Mouse (Mus musculus) right cerebral cortex, postnatal 10 days (tissue): ENCODE measurements at regions not wholly inside any gene's neighbourhood (a gene's known extent, or its start where the extent isn't known, plus 50 kb on each side); places are given as distances from the start of the nearest gene placed in this dataset.
A peak's percentile ranks its signal among the peaks of the same experiment; 100 is the strongest.

Experiments
- DNase-seq, 2 experiments: peaks; one replicate each; pipeline ENCODE4 v3.0.0; 2021; ENCODE audit warnings: low spot score in 2 of 2

- no peak for DNase-seq
Observed at GRCm38 (mm10) chr4:114716703-114717102, 104.8 kb upstream of the Gm12830 start.

GRCm38 (mm10) chr4:114720696-114721095, 100.8 kb upstream of the Gm12830 start:
- DNase-seq: no peak

DNA sequence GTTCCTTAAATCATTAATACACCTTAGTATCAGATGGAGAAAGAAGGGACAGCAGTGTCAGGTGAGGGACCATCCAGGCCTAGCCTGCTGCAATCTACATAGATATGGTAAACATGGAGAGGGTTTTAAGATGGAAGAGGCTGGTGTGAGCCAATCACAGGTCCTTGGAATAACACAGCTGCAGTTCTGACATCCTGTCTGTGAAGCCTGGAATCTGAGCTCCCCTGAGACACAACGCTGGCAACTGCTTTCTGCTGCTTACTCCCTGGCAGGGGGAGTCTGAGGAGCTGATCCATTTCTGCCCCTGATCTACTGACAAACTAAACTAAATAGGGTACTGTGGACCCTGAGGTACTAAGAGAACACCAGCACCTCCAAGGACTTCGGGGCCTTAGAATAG, 100.1 kb upstream of the Gm12830 start:
- no peak for DNase-seq

DNA sequence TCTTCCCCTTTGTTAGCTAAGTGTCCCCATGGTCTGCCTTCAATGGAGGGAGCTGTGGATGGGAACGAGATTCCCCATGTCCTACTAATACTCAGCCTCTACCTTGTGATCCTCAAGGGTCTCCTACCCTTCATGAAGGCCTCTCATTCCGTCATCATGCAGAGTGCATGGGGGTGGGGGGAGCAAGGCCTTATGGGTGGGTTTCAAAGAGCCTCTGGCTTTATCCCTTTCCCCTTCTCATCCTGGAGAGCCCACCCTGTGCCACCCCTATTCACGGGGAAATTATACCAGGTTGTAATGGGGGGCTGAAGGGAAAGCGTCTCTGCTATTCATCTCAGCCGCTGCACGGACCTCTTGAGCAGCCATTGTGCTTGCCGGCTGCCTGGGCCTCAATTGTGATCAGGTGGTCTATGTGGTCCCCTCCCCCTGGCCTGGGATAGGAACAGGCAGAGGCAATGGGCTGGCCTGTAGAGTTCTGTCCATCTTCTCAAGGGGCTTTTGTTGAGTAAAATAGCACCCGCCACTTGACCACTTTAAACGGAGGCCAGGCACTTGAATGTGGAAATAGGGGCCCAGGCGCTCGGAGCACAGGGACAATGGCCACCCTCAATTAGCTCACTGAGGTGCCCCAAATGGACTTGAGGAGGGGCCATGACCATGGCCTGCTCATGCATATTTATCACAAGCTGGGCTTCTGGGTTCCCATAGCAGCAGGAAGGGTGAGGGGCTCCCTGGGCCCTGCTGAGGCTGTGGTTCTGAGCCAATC, 93.1 kb upstream of the Gm12830 start:
- DNase-seq: peak; percentile 20 to 21

DNA sequence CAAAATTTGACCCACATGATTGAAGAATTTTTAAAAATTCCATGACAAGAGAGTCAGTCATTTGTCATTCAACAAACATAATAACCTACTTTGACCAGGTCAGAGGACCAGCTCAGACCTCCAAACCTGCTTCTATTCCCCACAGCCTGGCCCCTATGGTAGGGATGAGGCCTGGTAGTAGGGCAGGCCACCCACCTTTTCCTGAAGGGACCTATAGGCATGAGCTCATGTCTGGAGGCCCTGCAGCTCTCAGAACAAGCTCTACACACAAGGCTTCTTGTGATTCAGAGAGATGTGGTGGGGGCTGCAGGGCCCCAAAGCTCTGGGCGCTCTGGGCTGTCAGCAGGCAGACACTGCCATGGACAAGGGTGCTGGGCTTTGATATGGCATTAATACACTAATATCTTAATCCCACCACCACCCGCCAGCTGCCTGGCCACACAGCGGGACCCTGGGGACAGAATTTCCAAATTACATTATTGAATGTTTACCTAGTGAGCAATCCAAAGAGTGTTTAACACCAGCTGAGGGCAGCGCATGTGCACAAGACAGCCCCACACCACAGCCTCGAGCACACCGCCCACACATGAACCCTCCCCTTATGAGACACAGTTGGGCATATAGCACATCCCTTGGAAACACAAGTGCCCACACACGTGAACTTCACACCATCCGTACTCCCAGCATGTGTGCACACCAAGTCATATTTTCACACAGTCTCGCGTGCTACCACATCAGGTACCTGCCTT, 88.1 kb upstream of the Gm12830 start:
- no peak for DNase-seq

GRCm38 (mm10) chr4:114738903-114739667, 82.4 kb upstream of the Gm12830 start:
- no peak for DNase-seq

- no peak for DNase-seq
Observed at GRCm38 (mm10) chr4:114748131-114748530, 73.4 kb upstream of the Gm12830 start.

- DNase-seq: no peak
Observed at GRCm38 (mm10) chr4:114759837-114760236, 61.7 kb upstream of the Gm12830 start.

GRCm38 (mm10) chr4:114766643-114767393, 54.7 kb upstream of the Gm12830 start:
- DNase-seq: no peak
